Mouse (Mus musculus): Measurements from ENCODE around the gene Hacd2.

Hacd2 gene

DNA sequence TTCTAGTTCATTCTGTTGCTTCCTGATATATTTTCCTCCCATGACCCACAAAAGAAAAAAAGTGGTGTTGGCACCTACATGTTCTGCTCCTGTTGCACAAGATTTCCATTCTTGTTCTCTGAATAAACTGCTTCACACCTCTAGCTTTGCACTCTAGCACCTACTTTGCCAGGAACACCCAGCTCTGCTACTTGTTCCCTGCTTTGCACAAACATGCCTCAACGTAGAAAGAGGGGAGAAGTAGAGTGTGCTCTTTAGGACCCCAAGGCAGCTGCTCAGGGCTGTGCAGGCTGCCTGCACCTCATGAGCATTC is 32.9 kb downstream of the Hacd2 start:
- DNase-seq (ENCODE audit: low spot score): no peak

DNA sequence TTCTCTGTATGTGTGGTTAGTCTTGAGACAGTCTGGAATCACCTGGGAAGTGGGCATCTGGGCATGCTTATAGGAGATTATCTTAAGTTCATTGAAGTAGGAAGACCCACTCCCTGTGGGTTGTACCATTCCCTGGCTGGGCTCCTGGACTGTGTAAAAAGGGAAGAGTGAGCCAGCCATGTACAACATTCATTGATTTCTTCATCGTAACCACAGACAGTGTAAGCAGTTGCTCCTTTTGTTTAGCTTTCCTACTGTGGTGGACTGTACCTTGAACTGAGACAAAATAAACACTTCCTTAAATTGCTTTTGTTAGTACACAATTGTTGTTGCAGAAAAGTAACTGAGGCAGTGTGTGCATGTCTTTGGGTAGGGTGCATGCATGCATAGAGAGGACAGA is 33.6 kb downstream of the Hacd2 start:
- no peak for DNase-seq (ENCODE audit: low spot score)

DNA sequence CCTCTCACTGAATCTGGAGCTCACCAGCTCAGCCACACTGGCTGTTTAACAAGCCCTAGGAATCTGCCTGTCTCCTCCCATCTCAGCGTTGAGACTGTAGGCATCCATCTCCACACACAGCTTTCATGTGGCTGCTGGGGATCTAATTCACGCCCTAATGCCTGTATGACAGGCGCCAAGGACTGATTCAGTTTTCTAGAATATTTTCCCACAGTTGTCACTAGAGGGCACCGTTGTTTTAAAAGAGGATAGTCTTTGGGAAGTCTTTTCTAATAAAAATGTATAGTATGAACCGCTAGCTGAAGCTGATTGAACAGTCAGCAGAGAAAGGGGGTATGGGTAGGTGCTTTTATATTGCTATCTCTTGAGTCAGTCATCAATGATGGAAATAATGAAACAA is 34.1 kb downstream of the Hacd2 start:
- peak; percentile 62 for DNase-seq (ENCODE audit: low spot score)

DNA sequence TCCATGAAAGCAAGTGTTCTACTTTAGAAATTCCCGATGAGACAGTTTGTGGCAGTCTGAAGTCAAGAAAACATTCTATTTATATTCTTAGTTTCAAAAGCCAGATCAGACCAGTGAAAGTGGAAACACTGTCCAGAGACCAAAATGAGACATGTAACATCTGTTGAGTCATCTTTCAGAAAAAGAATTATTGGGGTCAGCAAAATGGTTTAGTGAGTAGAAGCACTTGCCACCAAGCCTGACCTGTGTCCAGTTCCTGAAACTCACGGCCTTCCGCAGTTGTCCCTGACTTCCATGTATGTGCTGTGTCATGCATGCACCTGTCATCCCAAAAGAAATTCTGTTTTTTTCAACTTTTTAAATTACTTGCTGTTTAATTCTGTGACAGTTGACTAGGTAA is 34.6 kb downstream of the Hacd2 start:
- DNase-seq (ENCODE audit: low spot score): no peak

DNA sequence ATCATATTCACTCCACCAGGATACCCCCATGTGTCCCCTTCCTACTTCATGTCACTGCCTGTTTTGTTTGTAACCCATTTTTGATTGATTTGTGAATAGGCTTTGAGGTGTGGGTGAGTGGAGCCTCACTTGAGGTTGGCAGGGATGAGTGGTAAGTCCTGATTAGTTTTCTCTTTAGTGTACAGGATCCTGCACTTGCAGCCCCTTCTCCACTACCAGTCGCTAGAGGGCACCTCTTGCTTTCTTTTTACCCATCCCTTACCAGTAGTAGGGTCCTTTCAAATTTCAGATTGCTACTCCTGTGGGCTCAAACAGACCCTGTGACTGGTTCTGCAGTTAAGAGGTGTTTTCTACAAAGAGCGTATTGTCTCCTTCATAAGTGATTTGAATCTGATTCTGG is 38.8 kb downstream of the Hacd2 start:
- DNase-seq (ENCODE audit: low spot score): no peak

DNA sequence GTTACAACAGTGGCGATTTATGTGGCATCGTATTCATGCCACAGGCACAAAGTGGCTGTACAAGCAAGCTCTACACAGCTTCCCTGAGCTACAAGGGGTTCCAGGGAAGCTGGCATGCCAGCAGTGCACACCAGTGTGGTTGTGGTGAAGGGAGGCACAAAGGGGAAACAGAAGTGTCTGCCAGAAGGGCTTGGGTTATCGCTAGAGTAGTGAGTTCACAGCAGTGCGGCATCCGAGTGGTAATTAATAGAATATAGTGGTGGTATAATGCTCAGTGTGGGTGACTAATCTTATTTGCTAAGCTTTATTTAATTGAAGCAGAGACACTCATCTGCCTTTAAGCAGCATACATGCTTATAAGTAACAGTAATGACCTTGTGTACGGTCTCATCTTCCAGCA is 43.5 kb downstream of the Hacd2 start:
- no peak for DNase-seq (ENCODE audit: low spot score)

DNA sequence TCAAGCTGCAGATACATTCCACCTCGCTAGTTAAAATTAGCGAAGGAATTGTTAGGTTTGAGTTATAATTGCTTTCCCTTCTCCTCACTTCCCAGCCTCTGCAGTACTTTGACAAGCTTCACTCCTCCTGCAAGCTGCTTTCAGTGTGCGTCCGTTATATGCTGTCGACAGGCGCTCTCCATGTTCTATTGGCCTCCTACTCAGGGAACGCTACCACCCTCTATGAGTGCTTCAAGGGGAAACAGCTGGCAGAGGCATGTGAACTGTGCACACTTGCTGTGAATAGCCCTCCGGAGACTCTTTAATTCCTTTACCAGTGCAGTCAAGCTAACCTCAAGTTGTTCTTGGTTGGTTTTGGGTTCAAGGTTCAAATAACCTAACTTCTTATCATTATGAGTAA is 44.9 kb downstream of the Hacd2 start:
- no peak for DNase-seq (ENCODE audit: low spot score)

DNA sequence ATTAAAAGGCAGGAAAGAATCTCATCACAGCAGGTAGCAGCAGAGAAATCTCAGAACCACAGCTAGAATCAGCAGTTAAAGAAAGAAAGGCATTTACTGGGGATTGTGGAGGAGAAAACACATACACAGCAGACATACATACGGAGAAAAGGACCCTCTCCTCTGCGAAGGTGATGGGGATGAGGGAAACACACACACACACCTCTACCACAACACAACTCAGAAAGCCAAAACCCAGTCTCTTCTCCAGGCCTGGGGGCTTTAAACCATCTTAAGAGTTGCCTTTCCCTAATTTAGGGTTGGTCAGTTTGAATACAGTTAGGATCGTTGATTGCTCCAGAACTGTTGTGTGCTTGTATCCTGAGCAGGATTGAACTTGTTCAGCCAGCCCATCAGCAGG is 45.4 kb downstream of the Hacd2 start:
- DNase-seq (ENCODE audit: low spot score): no peak

DNA sequence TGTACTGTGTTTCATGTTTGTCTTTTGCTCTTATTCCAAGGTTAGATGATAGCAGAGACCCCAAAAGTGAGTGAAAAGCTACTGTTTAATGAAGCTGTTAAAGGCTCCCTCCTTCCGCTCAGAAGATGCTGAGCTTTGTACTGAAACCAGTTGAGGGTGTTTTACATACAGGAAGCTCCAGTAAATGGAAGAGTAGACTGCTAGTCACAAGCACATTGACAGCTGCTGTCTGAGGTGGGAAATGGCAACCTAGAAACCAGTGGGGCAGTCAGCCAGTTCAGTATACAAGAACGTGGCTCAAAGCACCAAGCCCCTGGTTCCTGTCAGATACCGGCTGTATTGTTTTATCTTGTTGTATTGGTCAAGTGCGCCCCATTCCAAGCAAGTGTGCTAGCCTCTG is 46.7 kb downstream of the Hacd2 start:
- DNase-seq (ENCODE audit: low spot score): no peak

DNA sequence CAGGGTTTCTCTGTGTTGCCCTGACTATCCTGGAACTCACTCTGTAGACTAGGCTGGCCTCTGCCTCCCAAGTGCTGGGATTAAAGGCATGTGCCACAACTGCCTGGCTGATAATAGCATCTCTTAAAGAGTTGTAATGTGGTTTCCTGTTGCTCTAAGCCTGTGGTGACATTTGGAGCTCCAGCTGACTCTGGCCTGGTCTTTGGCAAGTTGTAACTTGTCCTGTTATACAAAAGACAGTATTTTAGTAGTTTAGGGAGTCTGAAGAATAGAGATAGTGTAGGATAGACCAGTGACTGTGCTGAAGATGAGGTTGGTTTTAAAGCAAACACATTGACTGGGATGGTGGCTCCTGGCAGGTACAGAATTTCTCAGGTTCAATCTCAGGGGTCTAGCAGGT is 52.2 kb downstream of the Hacd2 start:
- DNase-seq (ENCODE audit: low spot score): no peak

DNA sequence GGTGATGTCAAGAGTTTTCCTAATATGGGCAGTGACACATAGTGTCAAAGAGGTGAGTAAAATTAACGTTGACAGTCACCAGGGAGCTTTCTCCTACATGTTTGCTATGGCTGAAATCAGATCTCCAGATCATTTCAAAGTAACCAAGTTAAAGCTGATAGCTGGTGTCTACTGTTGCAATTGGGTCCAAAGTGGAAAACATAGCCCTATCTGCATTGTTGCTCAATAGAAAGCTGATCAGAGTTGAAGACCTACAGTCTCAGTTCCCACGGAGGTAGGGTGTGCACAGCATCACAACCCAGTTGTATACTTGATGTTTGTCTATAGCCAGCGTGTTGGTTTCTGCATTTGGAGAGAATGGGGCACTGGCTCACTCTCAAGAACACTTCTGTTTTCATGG is 53.4 kb downstream of the Hacd2 start:
- DNase-seq (ENCODE audit: low spot score): no peak

DNA sequence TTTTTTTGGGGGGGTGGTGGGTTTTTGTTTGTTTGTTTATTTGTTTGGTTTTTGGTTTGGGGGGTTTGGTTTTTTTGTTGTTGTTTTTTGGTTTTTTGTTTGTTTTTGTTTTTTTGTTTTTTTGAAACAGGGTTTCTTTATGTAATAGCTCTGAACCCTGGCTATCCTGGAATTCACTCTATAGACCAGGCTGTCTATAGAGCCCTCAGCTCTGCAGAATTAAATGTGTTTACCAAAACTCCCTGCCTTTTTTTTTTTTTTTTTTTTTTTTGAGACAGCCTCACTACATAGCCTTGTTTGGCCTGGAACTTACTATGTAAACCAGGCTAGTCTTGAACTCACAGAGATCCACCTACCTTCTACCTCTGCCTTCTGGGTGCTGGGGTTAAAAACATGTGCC is 71.3 kb downstream of the Hacd2 start:
- DNase-seq (ENCODE audit: low spot score): no peak

DNA sequence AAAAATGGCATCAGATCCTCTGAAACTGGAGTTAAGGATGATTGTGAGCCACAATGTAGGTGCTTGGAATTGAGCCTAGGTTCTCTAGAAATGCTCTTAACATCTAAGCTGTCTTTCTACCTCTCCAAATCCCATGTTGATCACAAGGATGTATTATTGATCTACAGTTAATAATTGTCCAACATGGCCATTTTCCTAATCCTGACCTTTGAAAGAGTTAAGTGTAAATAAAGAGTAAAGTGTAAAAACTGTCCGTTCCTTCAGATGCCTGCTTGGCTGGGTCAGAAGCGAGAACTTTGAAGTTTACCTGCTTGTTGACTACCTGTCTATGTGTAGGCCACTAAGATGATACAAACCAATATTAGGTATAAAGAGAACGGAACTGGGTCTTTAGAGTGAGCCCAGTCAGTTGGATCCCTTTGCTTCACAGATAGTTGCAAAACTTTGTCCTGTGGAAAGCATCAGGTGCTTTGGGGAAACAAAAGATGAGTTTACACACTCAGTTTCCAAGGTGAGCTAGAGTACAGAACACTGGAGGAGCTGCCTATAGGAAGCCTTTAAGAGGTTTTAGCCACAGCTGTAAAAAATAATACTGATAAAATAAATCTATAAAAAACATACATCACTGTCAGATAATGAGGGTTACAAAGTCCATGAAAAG is 75.8 kb downstream of the Hacd2 start:
- no peak for DNase-seq (ENCODE audit: low spot score)

DNA sequence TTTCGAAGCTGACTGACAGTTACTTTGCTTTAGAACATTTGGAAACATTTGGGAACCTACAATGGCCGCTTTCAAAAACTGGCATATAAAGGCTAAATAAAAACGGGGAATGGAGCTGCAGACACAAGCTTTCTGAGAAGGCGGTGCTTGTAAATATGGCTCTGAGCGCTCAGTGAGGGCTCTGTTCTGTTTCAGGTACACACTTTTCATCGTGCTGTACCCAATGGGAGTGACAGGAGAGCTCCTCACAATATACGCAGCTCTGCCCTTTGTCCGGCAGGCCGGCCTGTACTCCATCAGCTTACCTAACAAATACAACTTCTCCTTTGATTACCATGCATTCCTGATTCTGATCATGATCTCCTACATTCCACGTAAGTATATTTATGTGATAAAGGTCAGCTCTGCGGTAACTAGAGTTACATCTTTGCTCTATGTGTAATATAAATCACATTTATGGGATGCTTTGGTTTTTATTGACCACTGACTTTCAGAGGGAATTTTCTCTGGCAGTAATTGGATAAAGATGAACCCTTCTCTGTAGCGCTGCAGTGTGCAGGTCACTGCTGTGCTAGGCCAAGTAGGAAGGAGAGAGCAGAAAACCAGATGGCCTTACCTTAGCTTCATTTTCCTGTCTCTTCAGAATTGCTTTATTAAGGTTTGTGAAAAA is 79.7 kb downstream of the Hacd2 start:
- no peak for DNase-seq (ENCODE audit: low spot score)

DNA sequence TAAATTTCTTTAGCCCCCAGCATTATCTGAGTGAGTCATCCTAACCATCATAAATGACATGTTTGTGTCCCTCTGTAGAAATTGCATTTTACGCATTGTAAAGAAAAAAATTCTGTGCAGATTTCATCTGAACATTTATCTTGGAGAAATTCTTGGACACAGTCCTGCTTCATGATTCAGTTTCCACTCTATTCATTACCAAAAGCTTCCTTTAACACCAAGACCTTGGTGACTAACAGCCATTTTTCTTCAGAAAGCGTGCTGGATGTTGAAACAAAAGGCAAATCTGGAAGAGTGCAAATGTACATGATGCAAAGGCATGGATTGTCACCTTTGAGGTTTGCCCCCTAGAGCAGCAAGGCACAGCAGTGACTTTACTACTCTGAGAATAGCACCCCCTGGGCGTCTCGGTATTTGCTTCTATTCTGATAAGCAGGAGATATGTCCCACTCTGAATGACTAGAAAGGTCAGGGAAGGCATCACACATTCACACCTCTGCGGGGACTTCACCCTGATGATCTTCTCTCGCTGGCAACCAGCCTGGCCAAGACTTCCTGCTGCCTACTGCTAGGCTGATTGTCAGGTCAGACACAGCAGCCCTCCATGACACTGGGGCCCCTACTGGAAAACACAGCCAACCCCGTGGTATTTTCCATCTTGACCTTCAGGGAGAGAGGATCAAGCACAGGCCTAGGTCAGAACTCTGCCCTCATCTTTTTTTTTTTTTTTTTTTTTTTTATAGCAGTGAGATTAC is 80.8 kb downstream of the Hacd2 start:
- no peak for DNase-seq (ENCODE audit: low spot score)

DNA sequence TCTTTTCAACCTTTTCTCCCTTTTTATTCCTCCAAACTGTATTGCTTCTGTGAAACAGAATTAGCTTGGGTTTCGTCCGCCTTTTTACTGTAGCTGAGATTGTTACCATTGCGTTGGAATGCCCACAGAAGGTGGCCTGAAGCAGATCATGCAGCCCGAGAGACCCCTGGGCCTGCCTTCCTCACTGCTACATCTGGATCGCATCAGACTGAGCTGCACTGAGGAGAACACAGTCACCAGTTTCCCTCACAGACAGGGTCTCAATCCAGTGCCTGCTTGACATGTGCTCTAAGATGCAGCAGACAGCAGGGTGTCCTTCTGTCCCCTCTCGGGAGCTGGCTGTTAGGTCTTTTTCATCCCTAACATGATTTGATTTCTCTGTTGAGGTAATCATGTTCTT is 85.8 kb downstream of the Hacd2 start:
- no peak for DNase-seq (ENCODE audit: low spot score)

DNA sequence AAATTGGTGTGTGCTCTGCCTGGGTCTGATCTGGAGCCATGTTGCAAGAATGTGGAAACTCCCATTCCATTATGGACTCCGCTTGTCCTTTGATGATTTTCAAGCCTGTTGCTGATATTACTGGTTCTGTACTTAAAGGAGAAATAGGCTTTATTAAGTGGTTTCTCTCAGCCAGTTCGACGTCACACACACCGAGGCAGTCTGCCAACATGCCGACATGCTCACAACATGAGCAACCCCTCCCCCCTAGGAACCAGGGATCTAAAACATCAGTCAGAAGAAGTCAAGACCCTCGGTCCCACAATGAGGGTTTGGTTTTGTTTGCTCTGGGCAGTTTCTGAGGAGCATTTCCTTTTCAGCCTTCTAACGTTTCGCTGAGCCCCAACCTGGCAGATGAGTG is 86.9 kb downstream of the Hacd2 start:
- no peak for DNase-seq (ENCODE audit: low spot score)

DNA sequence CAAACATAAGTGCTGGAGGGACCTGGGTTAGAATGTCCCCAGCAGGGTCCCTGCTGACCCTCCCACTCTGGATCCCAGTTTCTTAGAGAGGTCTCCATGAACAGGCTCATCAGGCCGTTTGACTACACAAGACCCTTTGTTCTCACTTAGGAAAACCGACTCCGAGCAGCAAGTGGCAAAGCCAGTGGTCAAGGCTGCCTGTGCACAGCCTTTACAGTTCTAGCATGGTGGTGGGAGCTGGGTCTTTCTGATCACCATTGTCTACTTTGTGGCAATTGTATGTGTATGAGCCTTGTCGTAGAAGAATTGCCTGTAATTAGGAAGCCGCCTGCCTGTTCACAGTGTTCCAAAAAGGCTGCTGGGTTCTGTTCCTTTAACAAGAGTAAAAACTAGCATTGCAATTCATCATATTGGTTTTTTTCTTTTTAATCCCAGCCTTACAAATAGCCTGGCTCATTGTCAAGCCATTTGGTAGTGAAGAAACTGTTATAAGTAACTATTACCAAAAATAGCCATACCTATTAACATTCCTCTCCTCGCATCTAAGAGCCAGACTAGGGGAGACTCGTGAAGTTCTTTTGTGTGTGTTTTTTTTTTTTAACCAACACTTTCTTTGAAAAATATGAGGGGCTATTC is 87.5 kb downstream of the Hacd2 start:
- DNase-seq (ENCODE audit: low spot score): no peak

DNA sequence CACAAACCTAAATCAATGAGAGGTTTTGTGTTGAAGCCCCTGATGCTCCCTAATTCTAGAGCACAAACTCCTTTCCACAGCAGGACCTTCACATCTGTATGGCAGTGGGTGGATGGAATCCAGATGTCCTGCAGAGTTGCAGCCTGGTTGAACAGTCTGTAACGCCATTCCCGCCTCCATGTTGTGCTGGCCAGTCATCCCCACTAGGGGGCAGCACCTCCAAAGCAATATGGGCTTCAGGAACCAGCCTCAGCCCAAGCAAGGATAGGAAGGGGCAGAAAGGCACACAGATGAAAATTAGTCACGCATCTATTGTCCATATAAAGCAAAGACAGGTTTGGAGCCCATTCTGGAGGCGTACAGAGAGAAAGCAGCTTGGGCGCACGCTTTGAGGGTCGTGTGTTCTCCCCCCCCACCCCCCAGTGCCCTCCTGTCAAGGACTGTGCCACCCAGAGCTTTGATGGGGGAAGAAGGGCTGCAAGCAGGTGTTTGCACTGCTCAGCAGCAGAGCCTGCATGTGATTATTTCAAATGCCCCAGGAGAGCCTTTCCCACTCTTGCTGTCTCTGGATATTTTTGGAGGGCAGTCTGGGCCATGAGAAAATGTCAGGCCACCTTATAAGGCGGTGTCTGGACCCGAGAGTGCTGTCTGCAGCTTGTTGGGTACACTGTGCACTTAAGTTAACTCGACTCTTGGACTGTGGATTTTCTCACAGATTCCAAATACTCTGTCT is 88.3 kb downstream of the Hacd2 start:
- DNase-seq (ENCODE audit: low spot score): peak; percentile 55

DNA sequence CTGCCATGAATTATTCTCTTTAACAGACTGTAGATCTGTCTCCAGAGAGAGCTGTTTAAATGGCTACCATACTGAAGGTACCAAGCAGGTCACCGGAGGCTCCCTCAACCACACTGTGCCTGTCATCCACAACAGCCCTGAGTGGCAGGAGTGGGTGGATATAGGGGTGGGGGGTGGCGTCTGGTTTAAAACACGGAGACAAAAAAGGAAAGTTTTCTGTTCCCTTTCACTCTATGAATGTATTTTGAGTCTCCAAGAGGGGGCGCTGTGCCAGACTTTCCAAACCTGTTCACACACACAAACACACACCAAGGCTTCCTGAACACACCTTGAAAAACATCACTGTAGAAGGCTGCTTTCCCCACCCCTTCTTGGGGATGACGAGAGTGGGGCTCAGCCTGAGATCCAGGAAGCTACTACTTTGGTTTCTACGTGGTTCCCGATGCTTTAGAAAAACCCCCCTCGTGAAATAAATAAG is 89.0 kb downstream of the Hacd2 start:
- DNase-seq (ENCODE audit: low spot score): no peak

DNA sequence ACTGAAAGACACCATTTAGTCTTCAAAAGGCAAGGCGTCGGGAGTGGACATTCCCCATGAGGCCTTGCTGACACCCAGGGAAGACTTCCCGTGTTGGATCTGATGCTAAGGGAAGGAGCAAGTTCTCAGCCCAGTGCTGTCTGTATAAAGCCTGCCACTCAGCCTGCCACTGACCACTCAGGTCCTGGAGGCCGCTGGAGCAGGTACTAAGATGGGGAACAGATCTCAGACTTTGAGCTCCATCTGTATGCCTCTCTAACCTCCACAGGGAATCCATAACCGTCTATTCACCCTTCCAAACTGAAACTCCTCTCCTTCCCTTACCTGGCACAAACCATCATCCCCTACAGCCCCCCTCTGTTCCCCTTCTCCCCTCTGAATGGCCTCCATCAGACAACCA is 91.3 kb downstream of the Hacd2 start:
- no peak for DNase-seq (ENCODE audit: low spot score)

DNA sequence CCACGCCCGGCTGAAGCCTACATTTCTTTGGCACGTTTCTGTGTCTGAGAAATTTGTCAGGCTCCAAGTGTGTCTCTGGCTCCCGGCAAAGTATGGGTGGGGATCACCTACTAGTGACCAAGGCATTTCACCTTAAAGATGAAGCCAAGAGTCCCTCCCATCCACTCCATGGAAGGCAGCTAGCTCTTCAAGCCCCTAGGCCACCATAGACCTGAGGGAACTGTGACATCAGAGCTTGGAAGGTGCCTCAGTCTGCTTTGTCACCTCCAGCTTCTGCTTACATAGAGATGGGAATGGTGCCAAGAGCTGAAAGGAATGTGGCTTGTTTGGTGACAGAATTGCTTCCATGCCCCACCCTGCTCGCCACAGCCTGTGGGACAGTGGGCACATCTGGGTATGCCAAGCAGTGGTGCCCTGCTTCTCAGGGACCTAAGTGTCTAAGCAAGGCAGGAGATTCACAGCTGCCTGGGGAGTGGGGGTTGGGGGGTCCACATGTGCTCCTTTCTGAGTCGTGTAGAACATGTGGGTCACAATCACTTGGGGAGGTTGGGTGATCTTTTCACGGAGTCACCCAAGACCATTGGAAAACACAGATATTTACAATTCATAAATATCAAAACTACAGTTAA is 94.2 kb downstream of the Hacd2 start:
- DNase-seq (ENCODE audit: low spot score): no peak

Measured in c-Kit-positive CD71-positive TER-119-positive erythroid progenitor cells, embryonic 14.5 days (primary cell).